Mouse (Mus musculus) spleen, adult 2 months (tissue): ENCODE results near the gene Pgm2l1. TPM values are rescaled to one million over a fixed set of nuclear protein-coding genes. Genes with fewer than 3 reads are reported as not detected.

Experiments used
- DNase-seq, 2 experiments: peaks; one replicate each; pipeline versions ENCODE4 v3.0.0 to v3.0.0-alpha.2; 2012 to 2021; ENCODE audit warnings: low spot score in 2 of 2, low read depth in 1 of 2
- H3K27ac ChIP-seq: fragments of 200-500 bp; 2 replicates; pipeline ENCODE4 v1.5.1; 2012; ENCODE audit warnings: low read length, inconsistent platforms; ENCODE audit not compliant: insufficient read depth
- H3K27me3 ChIP-seq: fragments of 200-500 bp; 2 replicates; pipeline ENCODE4 v1.6.1; 2012; ENCODE audit warnings: mild to moderate bottlenecking, moderate library complexity, low read length, inconsistent platforms; ENCODE audit not compliant: control insufficient read depth, insufficient read depth
- H3K36me3 ChIP-seq: fragments of 200-500 bp; 2 replicates; pipeline ENCODE4 v1.6.1; 2012; ENCODE audit warnings: mild to moderate bottlenecking, low read length, inconsistent platforms; ENCODE audit not compliant: control insufficient read depth, insufficient read depth
- H3K4me1 ChIP-seq: fragments of 200-500 bp; 2 replicates; pipeline ENCODE4 v1.6.1; 2011; ENCODE audit warnings: inconsistent platforms; ENCODE audit not compliant: control insufficient read depth, insufficient read depth, insufficient read length
- H3K4me3 ChIP-seq: fragments of 200-500 bp; 2 replicates; pipeline ENCODE4 v1.5.1; 2011; ENCODE audit warnings: mild to moderate bottlenecking, inconsistent platforms; ENCODE audit not compliant: insufficient read depth, insufficient read length; ENCODE audit errors: extremely low read depth
- CTCF ChIP-seq: fragments of 200-500 bp; IDR thresholded peaks from 2 replicates; pipeline ENCODE4 v1.5.1; 2011; ENCODE audit warnings: mild to moderate bottlenecking, inconsistent platforms; ENCODE audit not compliant: insufficient read depth, insufficient read length, insufficient replicate concordance; ENCODE audit errors: extremely low read depth
- POLR2A ChIP-seq: fragments of 200-500 bp; IDR thresholded peaks from 2 replicates; pipeline ENCODE4 v1.6.1; 2011; ENCODE audit warnings: low read depth, low read length, inconsistent platforms
- WGBS: fragments of 180-500 bp; shearing (Covaris S2); methylation state at CpG from one replicate; pipeline ENCODE4 v1.1.7; 2018; 5-methylcytosine and 5-hydroxymethylcytosine counted together
- polyA plus RNA-seq: library from polyadenylated mRNA; depleted of rRNA; stranded (reverse); fragments of >200 nt; gene quantifications from 2 replicates; pipeline ENCODE4 v1.2.3, GENCODE M21; 2012; rRNA removed

The Pgm2l1 gene
- polyA plus RNA-seq, 1 experiment, result 4.0 TPM

- no peak for TF ChIP-seq CTCF
- no peak for TF ChIP-seq POLR2A
- WGBS, result 75% methylated on average over 8 of the region's 8 CpGs
- H3K36me3 ChIP-seq, result no peaks in the 10 kb centered on the region
- DNase-seq, result no peak
- H3K4me1 ChIP-seq, result no peaks in the 10 kb centered on the region
- no peaks in the 10 kb centered on the region for H3K27me3 ChIP-seq
- H3K4me3 ChIP-seq, result no peak overlapping the region
- no peak overlapping the region for H3K27ac ChIP-seq
Observed at GRCm38 (mm10) chr7:100316924-100317323, 89.7 kb downstream of the Pgm2l1 start.

GRCm38 (mm10) chr7:100317534-100317933, 90.3 kb downstream of the Pgm2l1 start:
- H3K4me3 ChIP-seq, result no peak overlapping the region
- no peaks in the 10 kb centered on the region for H3K4me1 ChIP-seq
- H3K27me3 ChIP-seq, result no peaks in the 10 kb centered on the region
- no peak overlapping the region for H3K27ac ChIP-seq
- no peak for DNase-seq
- H3K36me3 ChIP-seq, result no peaks in the 10 kb centered on the region
- no peak for TF ChIP-seq CTCF
- no peak for TF ChIP-seq POLR2A
- WGBS, result 94% methylated on average over 5 of the region's 5 CpGs

- TF ChIP-seq POLR2A (no peak), CTCF (no peak)
- Histone ChIP-seq H3K27me3 (no peaks in the 10 kb centered on the region), H3K4me1 (no peaks in the 10 kb centered on the region), H3K27ac (no peak overlapping the region), H3K36me3 (peaks cover 2% of the 10 kb centered on the region; the same call in 1 of the 2 replicates), H3K4me3 (no peak overlapping the region)
- DNase-seq, result no peak
- 88% methylated on average over 3 of the region's 3 CpGs for WGBS
Observed at GRCm38 (mm10) chr7:100323721-100324120, 96.5 kb downstream of the Pgm2l1 start.

GRCm38 (mm10) chr7:100325482-100325881, 98.3 kb downstream of the Pgm2l1 start:
- Histone ChIP-seq H3K36me3 (peaks cover 6% of the 10 kb centered on the region; the same call in 1 of the 2 replicates), H3K4me1 (no peaks in the 10 kb centered on the region), H3K4me3 (no peak overlapping the region), H3K27ac (no peak overlapping the region), H3K27me3 (no peaks in the 10 kb centered on the region)
- 82% methylated on average over 6 of the region's 6 CpGs for WGBS
- TF ChIP-seq POLR2A (no peak), CTCF (peak; percentile 19; the same call in 1 of the 2 replicates)
- peak in 1 of 2 experiments; percentile 5 for DNase-seq

- 83% methylated on average over 7 of the region's 7 CpGs for whole genome bisulfite sequencing
- Histone ChIP-seq H3K27ac (no peak overlapping the region), H3K4me3 (no peak overlapping the region), H3K27me3 (no peaks in the 10 kb centered on the region), H3K4me1 (no peaks in the 10 kb centered on the region), H3K36me3 (peaks cover 13% of the 10 kb centered on the region)
- no peak for TF ChIP-seq CTCF
- TF ChIP-seq POLR2A, result no peak
- no peak for DNase-seq
Observed at GRCm38 (mm10) chr7:100327514-100327913, 100.3 kb downstream of the Pgm2l1 start.

Other genes starting within 250 kb of the Pgm2l1 start
- 4.3 and 4.4 TPM in 2 replicates for gene Rnf169, start 246.9 kb upstream of the Pgm2l1 start, polyA plus RNA-seq
- gene Chrdl2, start 221.2 kb upstream of the Pgm2l1 start, polyA plus RNA-seq, result 0.08 and 0.13 TPM in 2 replicates
- 6.7 and 7.9 TPM in 2 replicates for gene Pold3, start 105.8 kb upstream of the Pgm2l1 start, polyA plus RNA-seq
- gene Lipt2, start 68.1 kb upstream of the Pgm2l1 start, polyA plus RNA-seq, result 2.4 and 4.6 TPM in 2 replicates
- 1.3 and 2.2 TPM in 2 replicates for gene Kcne3, start 50.9 kb upstream of the Pgm2l1 start, polyA plus RNA-seq
- 0.36 and 0.55 TPM in 2 replicates for gene P4ha3, start 58.1 kb downstream of the Pgm2l1 start, polyA plus RNA-seq
- gene C2cd3, start 144.8 kb downstream of the Pgm2l1 start, polyA plus RNA-seq, result 24.1 and 26.4 TPM in 2 replicates
- 46.3 and 57.2 TPM in 2 replicates for gene Ppme1, start 144.9 kb downstream of the Pgm2l1 start, polyA plus RNA-seq
- gene Ucp3, start 245.6 kb downstream of the Pgm2l1 start, polyA plus RNA-seq, result 0.77 and 1.3 TPM in 2 replicates